Mouse (Mus musculus) layer of hippocampus, adult 9-10 months (tissue): Measurements from ENCODE around the gene Bmpr1a.

Experiments used
- DNase-seq: peaks from one replicate; pipeline ENCODE4 v3.0.0; 2022; ENCODE audit warnings: low spot score

The Bmpr1a gene

DNA sequence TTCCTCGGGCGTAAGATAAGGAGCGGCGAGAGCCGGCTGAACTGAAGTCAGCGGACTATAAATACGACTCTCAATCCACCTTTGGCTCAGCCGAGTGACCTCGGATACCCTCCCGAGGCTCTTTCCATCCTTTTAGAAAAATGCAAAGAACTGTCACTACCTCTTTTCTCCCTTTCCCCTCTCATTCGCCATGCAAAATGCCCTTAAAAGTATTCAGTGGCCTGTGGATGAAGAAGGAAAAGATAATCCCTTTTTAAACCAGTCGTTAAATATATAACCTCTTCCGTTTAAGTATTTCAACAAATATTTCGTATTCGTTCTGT, at the start of gene Bmpr1a:
TSS of gene Bmpr1a (minus strand) at position 17 of the 323 bp plus-strand sequence.
- DNase-seq = no peak

GRCm38 (mm10) chr14:34552226-34552625, 49.1 kb upstream of the Bmpr1a start:
- DNase-seq = no peak

DNA sequence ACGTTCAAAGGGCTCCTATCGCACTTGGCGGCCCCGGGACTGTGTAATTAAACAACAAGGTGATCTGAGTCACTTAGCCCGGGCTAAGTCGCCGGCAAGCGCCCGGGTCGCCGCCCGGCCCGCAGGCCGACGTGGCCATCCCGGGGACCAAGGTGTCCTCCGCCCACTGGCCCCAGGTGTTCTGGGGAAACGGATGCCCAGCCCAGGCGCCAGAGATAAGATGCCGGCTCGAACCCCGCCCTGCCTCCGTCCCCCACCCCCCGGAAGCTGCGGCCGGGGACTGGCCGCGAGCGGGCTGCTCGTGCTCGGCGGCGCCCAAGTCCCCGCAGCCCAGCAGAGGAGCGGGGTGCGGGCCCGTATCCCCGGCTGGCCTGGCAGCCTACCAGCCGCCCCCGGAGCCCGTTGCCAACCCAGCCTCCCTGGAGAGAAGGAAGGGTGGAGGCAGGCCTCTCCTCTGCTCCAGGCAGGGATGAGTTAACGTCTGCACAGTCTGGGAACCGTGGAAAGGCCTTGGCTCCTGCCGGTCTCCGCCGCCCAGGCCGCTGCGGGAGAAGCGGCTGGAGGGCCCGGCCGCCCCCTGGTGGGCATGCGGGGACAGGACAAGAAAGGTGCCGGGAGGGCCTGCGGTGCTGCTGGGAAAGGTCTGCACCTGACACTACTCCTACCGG, 46.0 kb upstream of the Bmpr1a start:
- DNase-seq = no peak

DNA sequence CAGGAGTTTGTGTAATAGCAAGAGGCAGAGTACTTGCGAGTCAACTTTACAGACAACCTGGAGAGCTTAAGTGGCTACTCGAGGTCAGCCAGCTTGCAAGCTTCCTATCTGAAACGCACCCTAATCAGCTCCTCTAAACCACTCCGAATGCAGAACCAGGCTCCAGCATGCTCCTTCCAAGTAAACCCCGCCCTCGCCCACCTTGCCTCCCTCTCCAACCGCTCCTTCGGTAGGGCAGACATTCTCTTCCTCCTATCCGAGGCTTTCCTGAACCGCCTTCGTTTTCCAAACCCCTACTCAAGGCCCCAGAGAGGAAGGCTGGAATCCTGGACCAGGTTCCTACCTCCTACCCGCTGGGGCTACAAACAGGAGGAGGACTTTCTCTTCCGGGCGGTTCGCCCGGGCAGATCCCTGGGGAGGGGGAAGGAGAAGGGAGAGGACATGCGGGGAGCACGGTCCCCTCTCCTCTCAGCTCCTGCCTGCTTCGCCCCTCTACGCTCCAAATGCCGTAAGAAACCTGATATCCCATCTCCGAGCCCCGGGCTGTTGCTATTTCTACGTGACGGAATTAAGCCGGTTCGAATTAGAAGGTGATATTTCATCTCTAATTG, 45.4 kb upstream of the Bmpr1a start:
- no peak for DNase-seq

DNA sequence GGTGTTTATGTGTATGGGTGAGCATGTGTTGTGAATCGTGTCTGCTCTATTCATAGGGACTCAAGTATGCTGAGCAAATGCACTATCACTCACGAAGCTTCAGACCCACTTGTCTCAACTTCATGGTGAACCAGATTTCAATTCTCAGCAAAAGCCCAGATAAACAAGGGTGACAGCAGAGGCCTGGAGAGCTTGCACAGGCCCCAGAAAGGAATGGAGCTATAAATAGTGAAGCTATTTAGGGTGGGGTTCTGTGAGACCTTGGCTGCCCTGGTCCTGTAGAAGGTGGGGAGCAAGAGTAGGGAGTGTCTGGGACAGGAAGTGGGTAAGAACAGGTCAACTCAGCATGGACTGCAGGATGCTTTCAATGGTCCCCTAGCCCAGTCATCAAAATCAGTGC, 41.4 kb upstream of the Bmpr1a start:
- no peak for DNase-seq

- no peak for DNase-seq
Measured at GRCm38 (mm10) chr14:34544001-34544400, 40.9 kb upstream of the Bmpr1a start.

DNA sequence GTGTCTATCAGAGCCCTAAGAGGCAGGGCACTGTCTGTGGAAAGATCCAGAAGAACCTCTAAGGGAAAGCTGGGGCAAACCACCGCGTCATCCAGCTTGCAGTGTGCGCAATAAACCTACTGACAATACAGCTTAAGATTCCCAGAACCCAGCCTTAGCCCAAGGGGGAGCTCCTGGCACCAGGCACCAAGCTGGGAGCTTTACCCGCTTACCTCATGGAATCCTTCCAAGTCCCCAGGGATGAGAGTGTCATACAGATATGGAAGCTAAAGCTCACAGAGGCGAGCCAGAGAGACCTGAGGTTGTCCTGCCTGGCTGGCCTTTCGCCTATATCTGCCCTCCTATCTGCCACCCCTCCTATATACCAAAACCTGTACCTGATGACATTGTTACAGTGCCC, 40.5 kb upstream of the Bmpr1a start:
- DNase-seq = no peak

DNA sequence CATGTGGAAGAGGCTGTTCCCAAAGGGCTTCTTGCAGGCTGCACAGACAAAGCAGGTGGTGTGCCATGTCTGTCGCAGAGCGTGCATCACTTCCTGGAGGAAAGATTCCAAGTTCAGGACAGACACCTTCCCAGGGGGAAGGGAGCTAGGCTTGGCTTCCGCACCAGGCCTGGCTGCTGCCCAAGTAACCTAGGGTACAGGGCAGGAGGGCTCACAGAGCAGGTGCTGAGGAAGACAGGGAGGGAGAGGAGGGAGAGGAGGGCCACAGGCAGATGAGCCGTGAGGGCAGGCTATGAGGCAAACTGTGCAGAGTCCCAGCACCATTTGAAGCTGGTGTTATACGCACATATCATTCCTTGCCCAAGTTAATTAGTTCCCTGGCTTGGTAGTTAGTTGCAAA, 38.8 kb upstream of the Bmpr1a start:
- DNase-seq = no peak

DNA sequence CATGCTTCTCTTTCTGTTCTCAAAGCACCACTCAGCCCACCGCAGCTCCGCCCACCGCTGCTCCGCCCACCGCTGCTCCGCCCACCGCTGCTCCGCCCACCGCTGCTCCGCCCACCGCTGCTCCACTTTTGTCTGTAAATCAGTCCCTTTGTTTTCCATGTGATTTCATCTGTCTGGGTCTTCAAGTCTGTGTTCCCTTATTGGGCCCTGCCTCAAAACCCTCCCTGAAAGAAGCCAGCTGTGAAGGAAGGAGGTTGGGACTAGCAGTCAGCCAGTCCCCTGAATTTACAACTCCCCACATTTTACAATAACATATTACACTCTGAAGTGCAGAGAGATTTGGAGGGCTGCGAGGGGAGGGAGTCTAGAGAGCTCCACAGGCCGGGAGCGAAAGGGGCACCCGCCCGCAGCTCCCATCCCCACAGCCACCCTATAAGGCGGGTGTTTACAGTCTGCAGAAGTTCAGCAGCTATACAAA, 37.6 kb upstream of the Bmpr1a start:
- no peak for DNase-seq

GRCm38 (mm10) chr14:34535883-34536282, 32.7 kb upstream of the Bmpr1a start:
- no peak for DNase-seq

DNA sequence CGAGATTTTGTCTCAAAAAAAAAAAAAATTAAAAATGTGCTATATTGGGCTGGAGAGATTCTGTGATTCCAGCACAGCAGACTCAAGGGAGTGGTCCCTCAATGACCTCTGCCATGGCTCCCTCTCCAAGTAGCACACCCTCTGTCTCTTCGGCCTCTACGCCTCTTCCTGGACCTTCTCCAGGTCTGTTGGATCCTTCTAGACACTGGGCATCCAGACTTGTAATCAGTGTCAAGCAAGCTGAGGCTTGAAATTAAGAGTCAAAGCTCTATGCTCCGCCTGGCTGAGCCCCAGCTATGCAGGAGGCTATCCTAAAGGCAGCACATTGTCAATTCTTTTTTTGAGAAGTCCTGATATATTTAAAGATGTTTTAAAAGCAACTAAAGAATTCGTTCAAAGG, 30.4 kb upstream of the Bmpr1a start:
- no peak for DNase-seq

DNA sequence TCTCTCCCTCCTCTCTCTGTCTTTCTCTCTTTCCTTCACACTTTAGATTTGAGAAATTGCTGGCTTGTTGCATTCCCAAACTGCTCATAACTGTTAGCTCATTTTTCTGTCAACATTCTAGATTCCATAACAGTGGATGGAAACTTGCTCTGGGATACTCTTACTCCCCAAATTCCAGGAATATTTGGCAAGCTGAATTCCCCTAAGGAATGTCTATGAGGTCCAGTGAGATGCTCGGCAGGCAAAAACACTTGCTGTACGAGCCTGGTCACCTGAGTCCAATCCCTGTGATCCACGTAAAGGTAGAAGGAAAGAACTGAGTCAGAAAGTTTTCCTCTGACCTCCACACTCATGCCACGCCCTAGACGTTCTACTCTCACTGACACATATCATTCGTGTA, 29.4 kb upstream of the Bmpr1a start:
- DNase-seq = no peak

- no peak for DNase-seq
Measured at GRCm38 (mm10) chr14:34528804-34529203, 25.7 kb upstream of the Bmpr1a start.

GRCm38 (mm10) chr14:34522701-34523100, 19.6 kb upstream of the Bmpr1a start, which contains the start of gene 9230112D13Rik:
TSS of gene 9230112D13Rik (minus strand) at chr14:34522801.
- DNase-seq = no peak

- no peak for DNase-seq
Measured at GRCm38 (mm10) chr14:34517959-34518544, 14.9 kb upstream of the Bmpr1a start.

DNA sequence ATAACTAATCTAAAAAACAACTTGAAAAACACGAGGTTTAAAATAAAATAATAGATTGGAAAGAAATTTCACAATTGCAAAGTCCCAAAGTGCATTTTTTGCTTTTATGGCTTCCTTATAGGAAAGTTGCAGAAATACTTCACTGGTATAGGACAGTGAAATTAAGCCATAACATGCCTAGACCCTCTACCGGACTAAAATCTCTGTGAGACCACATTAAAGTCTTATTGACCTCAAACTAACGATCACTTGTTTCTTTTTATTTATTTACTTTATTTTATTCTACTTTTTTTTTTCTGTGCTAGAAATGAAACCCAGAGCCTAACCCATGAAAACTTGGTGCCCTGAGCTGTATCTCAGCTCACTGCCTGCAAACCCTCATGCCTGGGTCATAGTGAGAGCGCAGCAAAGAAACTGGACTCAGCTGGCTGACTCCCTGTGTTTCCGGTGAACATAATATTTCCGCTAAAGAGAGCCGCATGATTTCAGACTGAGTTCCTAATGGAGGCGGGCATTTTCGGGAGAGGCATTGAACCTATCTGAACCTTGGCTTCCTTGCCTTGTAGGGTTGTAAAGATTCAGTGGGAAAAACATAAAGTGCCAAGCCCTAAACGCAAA, 13.9 kb upstream of the Bmpr1a start:
- DNase-seq = no peak

- no peak for DNase-seq
Measured at GRCm38 (mm10) chr14:34515860-34516259, 12.7 kb upstream of the Bmpr1a start.

GRCm38 (mm10) chr14:34514120-34514519, 11.0 kb upstream of the Bmpr1a start:
- DNase-seq = no peak

GRCm38 (mm10) chr14:34512602-34513001, 9.5 kb upstream of the Bmpr1a start:
- no peak for DNase-seq

GRCm38 (mm10) chr14:34511901-34512300, 8.8 kb upstream of the Bmpr1a start:
- DNase-seq = no peak

DNA sequence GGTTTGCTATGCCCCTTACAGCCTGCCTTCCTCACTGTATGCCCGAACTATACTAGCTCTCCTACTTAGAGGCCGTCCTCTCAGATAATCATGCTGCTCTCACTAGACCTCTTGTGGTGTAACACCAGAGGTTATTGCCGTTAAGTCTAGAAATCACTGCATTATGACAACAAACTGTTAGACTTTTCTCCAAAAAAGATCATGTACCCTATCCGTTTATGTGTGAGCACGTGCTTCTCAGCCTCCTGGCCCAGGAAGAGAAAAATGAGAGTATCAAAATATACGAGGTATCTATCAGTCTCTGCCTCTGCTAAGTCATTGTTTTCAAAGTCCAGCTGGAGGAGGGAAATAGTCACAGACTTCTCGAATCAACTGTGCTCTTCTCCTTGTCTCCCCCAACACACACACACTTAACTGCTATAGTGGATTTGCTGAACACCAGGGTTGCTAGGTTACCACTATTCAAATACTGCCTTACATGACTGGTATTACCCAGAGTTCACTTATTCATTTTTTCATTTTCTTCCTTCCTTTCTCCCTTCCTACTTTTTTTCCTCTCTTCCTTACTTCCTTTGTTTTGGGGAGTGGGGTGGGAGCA, 5.8 kb upstream of the Bmpr1a start:
- no peak for DNase-seq

GRCm38 (mm10) chr14:34508187-34508840, 5.2 kb upstream of the Bmpr1a start:
- no peak for DNase-seq
